Mouse (Mus musculus): ENCODE results near the gene Ccsap. TPM values are rescaled to one million over a fixed set of nuclear protein-coding genes. Genes with fewer than 3 reads are reported as not detected.

Gene Ccsap
- polyA plus RNA-seq, 1 experiment from 2014 or later: 3.0 TPM

Other genes starting within 250 kb of the Ccsap start
- gene Rhou, start 206.3 kb downstream of the Ccsap start, polyA plus RNA-seq (2015; fragmentation: Nextera tagmentation; extraction: Ambion mirVana): 10.8 and 10.9 TPM in 2 replicates
- gene Rab4a, start 54.2 kb downstream of the Ccsap start, polyA plus RNA-seq (2015; fragmentation: Nextera tagmentation; extraction: Ambion mirVana): 40.6 and 44.5 TPM in 2 replicates
- 949 and 3,391 TPM in 2 replicates for gene Acta1, start 34.5 kb upstream of the Ccsap start, polyA plus RNA-seq (2015; fragmentation: Nextera tagmentation; extraction: Ambion mirVana)
- 25.5 and 27.0 TPM in 2 replicates for gene Nup133, start 89.1 kb upstream of the Ccsap start, polyA plus RNA-seq (2015; fragmentation: Nextera tagmentation; extraction: Ambion mirVana)
- 14.2 and 17.7 TPM in 2 replicates for gene Abcb10, start 122.9 kb upstream of the Ccsap start, polyA plus RNA-seq (2015; fragmentation: Nextera tagmentation; extraction: Ambion mirVana)
- gene Taf5l, start 161.2 kb upstream of the Ccsap start, polyA plus RNA-seq (2015; fragmentation: Nextera tagmentation; extraction: Ambion mirVana): 30.1 and 34.4 TPM in 2 replicates
- 4.7 and 5.0 TPM in 2 replicates for gene Urb2, start 161.3 kb upstream of the Ccsap start, polyA plus RNA-seq (2015; fragmentation: Nextera tagmentation; extraction: Ambion mirVana)